Mouse (Mus musculus): ENCODE data around the gene Atp2b2. TPM values are rescaled to one million over a fixed set of nuclear protein-coding genes. Genes with fewer than 3 reads are reported as not detected.

Atp2b2 gene
- polyA plus RNA-seq, 1 experiment from 2014 or later: 14.8 TPM

- H3K9me3 ChIP-seq: no peaks in the 10 kb centered on the region
- 52% methylated on average over 1 of the region's 1 CpGs for WGBS
- no peak overlapping the region for H3K4me3 ChIP-seq
- peaks cover 7% of the 10 kb centered on the region; the same call in 1 of the 2 replicates for H3K27me3 ChIP-seq (replicated peaks)
- no peak overlapping the region for H3K27ac ChIP-seq
- no peak for ATAC-seq (ENCODE audit: low FRiP score, low read depth)
- peaks cover 8% of the 10 kb centered on the region for H3K4me1 ChIP-seq
- H3K9ac ChIP-seq: no peak overlapping the region
- no peak overlapping the region for H3K4me2 ChIP-seq (replicated peaks)
- H3K36me3 ChIP-seq: peaks cover 1% of the 10 kb centered on the region; the same call in 1 of the 2 replicates
Observed at GRCm38 (mm10) chr6:113743111-113743510, 299.3 kb downstream of the Atp2b2 start.

- no peak for ATAC-seq (ENCODE audit: low FRiP score, low read depth)
- Histone ChIP-seq H3K4me2 (replicated peaks) (no peak overlapping the region), H3K4me3 (no peak overlapping the region), H3K9ac (no peak overlapping the region), H3K27me3 (replicated peaks) (peaks cover 5% of the 10 kb centered on the region; the same call in 1 of the 2 replicates), H3K9me3 (no peaks in the 10 kb centered on the region), H3K4me1 (peaks cover 8% of the 10 kb centered on the region), H3K27ac (no peak overlapping the region), H3K36me3 (peaks cover 9% of the 10 kb centered on the region)
- 85% methylated on average over 1 of the region's 1 CpGs for WGBS
Observed at GRCm38 (mm10) chr6:113742321-113742720, 300.1 kb downstream of the Atp2b2 start.

GRCm38 (mm10) chr6:113741425-113741824 is 301.0 kb downstream of the Atp2b2 start:
- Histone ChIP-seq H3K27ac (no peak overlapping the region), H3K9ac (no peak overlapping the region), H3K4me1 (peaks cover 8% of the 10 kb centered on the region), H3K36me3 (peaks cover 16% of the 10 kb centered on the region), H3K9me3 (no peaks in the 10 kb centered on the region), H3K4me2 (replicated peaks) (no peak overlapping the region), H3K27me3 (replicated peaks) (peaks cover 5% of the 10 kb centered on the region; the same call in 1 of the 2 replicates), H3K4me3 (no peak overlapping the region)
- WGBS: 71% methylated on average over 2 of the region's 2 CpGs
- no peak for ATAC-seq (ENCODE audit: low FRiP score, low read depth)

GRCm38 (mm10) chr6:113740236-113741217 is 301.9 kb downstream of the Atp2b2 start, which contains the start of gene Sec13:
Gene Sec13, minus strand, starts transcription at chr6:113740743.
- Histone ChIP-seq H3K4me2 (replicated peaks) (peak within 1 kb of the TSS; percentile 67), H3K27ac (no peak within 1 kb of the TSS)
- peak; percentile 85 for ATAC-seq (ENCODE audit: low FRiP score, low read depth)

GRCm38 (mm10) chr6:113737318-113738046 is 304.9 kb downstream of the Atp2b2 start:
- peaks cover 8% of the 10 kb centered on the region for H3K4me1 ChIP-seq
- H3K4me3 ChIP-seq: no peak overlapping the region
- ATAC-seq (ENCODE audit: low FRiP score, low read depth): no peak
- no peaks in the 10 kb centered on the region for H3K27me3 ChIP-seq (replicated peaks)
- 95% methylated on average over 9 of the region's 9 CpGs for WGBS
- peaks cover 50% of the 10 kb centered on the region for H3K36me3 ChIP-seq
- no peak overlapping the region for H3K4me2 ChIP-seq (replicated peaks)
- H3K27ac ChIP-seq: no peak overlapping the region
- no peaks in the 10 kb centered on the region for H3K9me3 ChIP-seq
- H3K9ac ChIP-seq: no peak overlapping the region

More at GRCm38 (mm10) chr6:113740236-113741217, 301.9 kb downstream of the Atp2b2 start, which contains the start of gene Sec13:
- peak within 1 kb of the TSS; percentile 81 for H3K9ac ChIP-seq
- 7% methylated on average over 41 of the region's 41 CpGs for WGBS
- H3K9me3 ChIP-seq: no peaks in the 10 kb centered on the region
- H3K4me1 ChIP-seq: peaks cover 8% of the 10 kb centered on the region
- peaks cover 25% of the 10 kb centered on the region for H3K36me3 ChIP-seq
- peak within 1 kb of the TSS; percentile 79 for H3K4me3 ChIP-seq
- H3K27me3 ChIP-seq (replicated peaks): peaks cover 5% of the 10 kb centered on the region; the same call in 1 of the 2 replicates

GRCm38 (mm10) chr6:113731296-113731695 is 311.1 kb downstream of the Atp2b2 start:
- no peaks in the 10 kb centered on the region for H3K9me3 ChIP-seq
- no peak overlapping the region for H3K27ac ChIP-seq
- ATAC-seq (ENCODE audit: low FRiP score, low read depth): no peak
- H3K4me3 ChIP-seq: no peak overlapping the region
- peaks cover 95% of the 10 kb centered on the region for H3K36me3 ChIP-seq
- 98% methylated on average over 3 of the region's 3 CpGs for WGBS
- H3K4me2 ChIP-seq (replicated peaks): no peak overlapping the region
- no peaks in the 10 kb centered on the region for H3K27me3 ChIP-seq (replicated peaks)
- no peak overlapping the region for H3K9ac ChIP-seq
- H3K4me1 ChIP-seq: no peaks in the 10 kb centered on the region

- Histone ChIP-seq H3K4me3 (no peak overlapping the region), H3K9ac (no peak overlapping the region), H3K36me3 (peaks cover 81% of the 10 kb centered on the region), H3K4me1 (no peaks in the 10 kb centered on the region), H3K9me3 (no peaks in the 10 kb centered on the region), H3K4me2 (replicated peaks) (no peak overlapping the region), H3K27ac (no peak overlapping the region), H3K27me3 (replicated peaks) (no peaks in the 10 kb centered on the region)
- ATAC-seq (ENCODE audit: low FRiP score, low read depth): no peak
- WGBS: 89% methylated on average over 7 of the region's 7 CpGs
Observed at GRCm38 (mm10) chr6:113728181-113728580, 314.2 kb downstream of the Atp2b2 start.

- Histone ChIP-seq H3K9ac (no peak overlapping the region), H3K4me1 (no peaks in the 10 kb centered on the region), H3K4me2 (replicated peaks) (no peak overlapping the region), H3K27me3 (replicated peaks) (no peaks in the 10 kb centered on the region), H3K9me3 (no peaks in the 10 kb centered on the region), H3K4me3 (no peak overlapping the region), H3K27ac (no peak overlapping the region), H3K36me3 (peaks cover 39% of the 10 kb centered on the region)
- 95% methylated on average over 4 of the region's 4 CpGs for WGBS
- ATAC-seq (ENCODE audit: low FRiP score, low read depth): no peak
Observed at GRCm38 (mm10) chr6:113721061-113721460, 321.4 kb downstream of the Atp2b2 start.

- H3K9me3 ChIP-seq: no peaks in the 10 kb centered on the region
- no peak for ATAC-seq (ENCODE audit: low FRiP score, low read depth)
- WGBS: 83% methylated on average over 3 of the region's 3 CpGs
- no peaks in the 10 kb centered on the region for H3K4me1 ChIP-seq
- no peak within 1 kb of the TSS for H3K9ac ChIP-seq
- H3K4me3 ChIP-seq: no peak within 1 kb of the TSS
- H3K4me2 ChIP-seq (replicated peaks): no peak within 1 kb of the TSS
- no peak within 1 kb of the TSS for H3K27ac ChIP-seq
- peaks cover 45% of the 10 kb centered on the region for H3K36me3 ChIP-seq
- no peaks in the 10 kb centered on the region for H3K27me3 ChIP-seq (replicated peaks)
Observed at GRCm38 (mm10) chr6:113719878-113720277, 322.5 kb downstream of the Atp2b2 start, which contains the start of gene Ghrl. Gene Ghrl, minus strand, starts transcription at chr6:113719880.

GRCm38 (mm10) chr6:113717541-113717940 is 324.9 kb downstream of the Atp2b2 start:
- no peak overlapping the region for H3K4me2 ChIP-seq (replicated peaks)
- H3K9me3 ChIP-seq: no peaks in the 10 kb centered on the region
- ATAC-seq (ENCODE audit: low FRiP score, low read depth): no peak
- 87% methylated on average over 3 of the region's 3 CpGs for WGBS
- H3K27me3 ChIP-seq (replicated peaks): no peaks in the 10 kb centered on the region
- H3K4me1 ChIP-seq: no peaks in the 10 kb centered on the region
- H3K4me3 ChIP-seq: no peak overlapping the region
- no peak overlapping the region for H3K27ac ChIP-seq
- H3K9ac ChIP-seq: no peak overlapping the region
- H3K36me3 ChIP-seq: peaks cover 60% of the 10 kb centered on the region

GRCm38 (mm10) chr6:113714797-113715196 is 327.6 kb downstream of the Atp2b2 start:
- no peaks in the 10 kb centered on the region for H3K27me3 ChIP-seq (replicated peaks)
- peaks cover 77% of the 10 kb centered on the region for H3K36me3 ChIP-seq
- H3K9ac ChIP-seq: no peak overlapping the region
- WGBS: 55% methylated on average over 1 of the region's 1 CpGs
- no peaks in the 10 kb centered on the region for H3K4me1 ChIP-seq
- ATAC-seq (ENCODE audit: low FRiP score, low read depth): no peak
- H3K4me2 ChIP-seq (replicated peaks): no peak overlapping the region
- H3K4me3 ChIP-seq: no peak overlapping the region
- H3K27ac ChIP-seq: no peak overlapping the region
- no peaks in the 10 kb centered on the region for H3K9me3 ChIP-seq

- no peaks in the 10 kb centered on the region for H3K4me1 ChIP-seq
- H3K27me3 ChIP-seq (replicated peaks): no peaks in the 10 kb centered on the region
- H3K4me3 ChIP-seq: no peak overlapping the region
- H3K9me3 ChIP-seq: no peaks in the 10 kb centered on the region
- 97% methylated on average over 2 of the region's 2 CpGs for WGBS
- no peak overlapping the region for H3K9ac ChIP-seq
- H3K4me2 ChIP-seq (replicated peaks): no peak overlapping the region
- H3K36me3 ChIP-seq: peaks cover 79% of the 10 kb centered on the region
- H3K27ac ChIP-seq: no peak overlapping the region
- no peak for ATAC-seq (ENCODE audit: low FRiP score, low read depth)
Observed at GRCm38 (mm10) chr6:113714276-113714675, 328.1 kb downstream of the Atp2b2 start.
